Mouse (Mus musculus): ENCODE results near the gene Rsu1.

DNA sequence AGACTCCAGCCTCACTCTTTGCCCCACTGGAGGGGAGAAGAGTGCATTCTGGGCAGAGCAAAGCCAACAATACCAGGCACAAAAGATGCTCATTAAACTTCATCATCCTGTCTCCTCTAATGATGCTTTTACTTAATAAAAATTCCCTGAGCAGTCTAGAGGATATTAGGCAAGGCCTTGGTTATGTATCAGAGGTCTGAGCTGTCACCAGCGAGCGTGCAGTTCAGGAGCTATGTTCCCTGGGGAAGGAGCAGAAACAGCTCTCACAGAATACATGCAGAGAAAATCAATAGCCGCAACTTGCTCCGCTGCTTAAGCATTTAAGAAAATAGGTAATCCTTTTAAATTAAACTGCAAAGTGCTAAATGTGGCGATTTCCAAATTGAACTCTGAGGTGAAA is 187.0 kb downstream of the Rsu1 start:
- TF ChIP-seq CTCF (IDR thresholded peaks at IDR 0.05; ENCODE audit: extremely low read depth, insufficient read depth, insufficient read length, insufficient replicate concordance) (no peak), POLR2A (IDR thresholded peaks at IDR 0.05; ENCODE audit: low read depth, low read length) (no peak)
